Mouse (Mus musculus) bone marrow macrophage, adult 2 months (primary cell): ENCODE measurements around the gene Phf6.

Experiments used
- CTCF ChIP-seq: IDR thresholded peaks from 2 replicates; pipeline ENCODE4 v1.5.1; 2012; ENCODE audit warnings: low read depth, mild to moderate bottlenecking, low read length, moderate library complexity
- POLR2A ChIP-seq: IDR thresholded peaks from 2 replicates; pipeline ENCODE4 v1.6.1; 2012; ENCODE audit warnings: mild to moderate bottlenecking, low read depth, low read length, borderline replicate concordance

DNA sequence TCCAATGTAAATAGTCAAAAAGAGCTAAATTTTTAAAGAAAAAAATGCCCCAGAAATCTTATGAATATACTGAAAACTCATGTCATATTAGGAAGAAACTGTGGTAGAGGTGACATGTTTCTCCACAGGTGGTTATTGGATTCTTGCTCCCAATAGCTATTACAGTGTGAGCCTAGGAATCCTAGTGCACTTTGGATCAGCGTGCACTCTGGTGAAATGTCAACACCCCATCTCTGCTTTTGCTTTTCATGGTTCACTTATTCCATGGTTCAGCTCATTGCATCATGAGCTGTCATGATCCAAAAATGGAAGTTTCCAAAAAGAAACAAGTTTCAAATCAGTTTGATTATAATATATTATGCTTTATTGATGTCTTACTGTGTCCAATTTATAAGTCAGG, 20.1 kb downstream of the Phf6 start:
- TF ChIP-seq CTCF (no peak), POLR2A (no peak)
